Mouse (Mus musculus) Patski (cell line): ENCODE results near the gene Ptprt. TPM values are rescaled to one million over a fixed set of nuclear protein-coding genes. Genes with fewer than 3 reads are reported as not detected.

Experiments
- ATAC-seq: fragments of 100-300 bp; one replicate; pipeline ENCODE4 v1.8.0; 2021
- CTCF ChIA-PET: fragments of 350-600 bp; sonication (Branson Sonifier 250); formaldehyde crosslinking; loops from one replicate; lab custom pipeline; 2022; ENCODE audit warnings: inconsistent platforms; lab: Charles Lee
- POLR2A ChIA-PET: fragments of 350-600 bp; sonication (Branson Sonifier 250); formaldehyde crosslinking; loops from one replicate; lab custom pipeline; 2022; ENCODE audit warnings: antibody characterized with exemption, inconsistent platforms; lab: Charles Lee
- DNase-seq: peaks from one replicate; pipeline ENCODE4 v3.0.0-alpha.2; 2011; ENCODE audit warnings: low read depth, low spot score
- H3K27me3 ChIP-seq: fragments of 371-371 bp; one replicate; pipeline ENCODE4 v1.5.1; 2021
- CTCF ChIP-seq: fragments of 100-300 bp; IDR thresholded peaks from one replicate; pipeline ENCODE4 v1.5.1; 2021
- in situ Hi-C: fragments of 300-500 bp; cut with MboI; formaldehyde crosslinking; loops from 3 replicates; pipeline ENCODE4 v1.11.1; 2018; ENCODE audit warnings: low pct_unique_long_range_greater_than_20kb, mixed read lengths
- polyA plus RNA-seq: library from polyadenylated mRNA; unstranded; gene quantifications from one replicate; pipeline ENCODE4 v1.2.3, GENCODE M21; 2021

Ptprt gene
- polyA plus RNA-seq, 1 experiment from 2014 or later: 0.01 TPM

DNA sequence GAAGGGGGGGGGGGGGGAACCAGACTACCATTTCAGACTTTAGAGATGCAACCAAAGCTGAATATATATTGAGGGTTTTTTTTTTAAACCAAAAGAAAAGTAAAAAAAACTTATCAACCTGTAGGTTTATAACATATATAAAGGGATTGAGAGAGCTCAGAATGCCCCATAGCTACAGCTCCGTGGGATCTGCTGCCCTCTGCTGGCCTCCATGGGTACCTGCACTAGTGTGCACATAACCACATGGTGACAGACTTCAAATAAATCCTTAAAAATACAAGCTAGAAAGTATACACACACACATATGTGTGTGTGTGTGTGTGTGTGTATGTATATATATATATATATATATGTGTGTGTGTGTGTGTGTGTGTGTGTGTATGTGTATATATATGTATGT is 148.9 kb downstream of the Ptprt start:
- in situ Hi-C loops: no loop called here
- ATAC-seq: no peak
- no peak for DNase-seq
- CTCF ChIA-PET: no interaction called here
- peak; percentile 35 for TF ChIP-seq CTCF
- no peaks in the 10 kb centered on the region for H3K27me3 ChIP-seq
- POLR2A ChIA-PET: no interaction called here

DNA sequence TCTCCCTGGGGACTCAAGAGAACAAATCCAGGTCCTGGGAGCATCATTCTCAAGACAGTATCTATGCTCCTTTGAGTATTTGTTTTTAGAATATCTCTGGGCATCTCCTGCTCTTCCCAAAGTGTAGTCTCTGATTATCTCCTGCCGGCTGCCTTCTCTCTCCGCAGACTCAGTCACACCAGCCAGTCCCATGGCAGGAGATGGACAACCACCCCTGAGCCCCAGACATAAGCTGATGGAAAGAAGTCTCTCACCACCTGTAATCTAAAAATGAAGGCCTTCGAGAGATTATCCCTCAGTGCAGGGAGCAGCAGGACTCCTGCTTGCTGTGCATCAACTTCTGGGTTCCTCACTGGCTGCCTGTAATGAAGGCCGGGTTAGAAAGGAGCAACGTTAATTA is 151.9 kb downstream of the Ptprt start:
- ChIA-PET CTCF (no interaction called here), POLR2A (no interaction called here)
- H3K27me3 ChIP-seq: no peaks in the 10 kb centered on the region
- ATAC-seq (no peak), DNase-seq (no peak)
- in situ Hi-C loops: no loop called here
- TF ChIP-seq CTCF: no peak

DNA sequence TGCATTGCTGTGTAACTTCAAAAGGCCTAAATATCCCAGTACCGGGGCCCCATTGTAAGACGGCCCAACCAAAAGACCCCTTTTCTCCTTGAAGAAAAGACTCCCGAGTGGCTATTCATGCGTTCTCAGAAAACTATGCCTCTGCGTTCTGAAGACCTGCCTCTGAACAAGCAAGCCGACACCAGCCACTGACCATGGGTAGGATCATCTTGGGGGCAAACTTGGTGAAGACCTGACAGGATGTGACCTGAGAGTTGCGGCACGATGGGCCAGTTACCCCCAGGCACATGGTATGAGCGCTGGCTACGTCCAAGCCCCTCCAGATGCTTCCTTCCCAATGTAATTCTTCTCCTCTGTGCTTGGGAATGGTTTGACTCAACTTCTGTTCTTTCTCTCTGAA is 153.3 kb downstream of the Ptprt start:
- ChIA-PET POLR2A (no interaction called here), CTCF (no interaction called here)
- in situ Hi-C loops: no loop called here
- no peak for TF ChIP-seq CTCF
- DNase-seq (no peak), ATAC-seq (no peak)
- no peaks in the 10 kb centered on the region for H3K27me3 ChIP-seq

DNA sequence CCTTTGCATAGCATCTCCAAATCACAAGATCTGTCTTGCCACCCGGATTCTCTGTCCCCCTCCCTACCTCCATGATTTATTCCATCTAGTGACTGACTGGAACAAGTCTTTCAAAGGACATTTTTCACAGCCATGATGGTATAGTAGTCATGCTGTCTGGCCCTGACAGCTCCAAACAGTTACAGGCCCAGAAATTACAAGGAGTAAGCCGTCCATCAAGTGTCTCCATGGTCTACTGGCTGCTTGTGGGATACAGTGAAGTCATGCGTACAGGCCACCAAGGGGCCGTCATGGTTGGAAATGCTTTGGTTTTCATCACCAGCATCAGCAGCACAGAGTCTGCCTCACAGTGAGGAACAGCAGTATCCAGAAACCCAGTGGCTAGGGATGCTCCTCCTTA is 156.1 kb downstream of the Ptprt start:
- DNase-seq: no peak
- no peak for TF ChIP-seq CTCF
- in situ Hi-C loops: no loop called here
- ChIA-PET POLR2A (no interaction called here), CTCF (no interaction called here)
- no peak for ATAC-seq
- no peaks in the 10 kb centered on the region for H3K27me3 ChIP-seq

DNA sequence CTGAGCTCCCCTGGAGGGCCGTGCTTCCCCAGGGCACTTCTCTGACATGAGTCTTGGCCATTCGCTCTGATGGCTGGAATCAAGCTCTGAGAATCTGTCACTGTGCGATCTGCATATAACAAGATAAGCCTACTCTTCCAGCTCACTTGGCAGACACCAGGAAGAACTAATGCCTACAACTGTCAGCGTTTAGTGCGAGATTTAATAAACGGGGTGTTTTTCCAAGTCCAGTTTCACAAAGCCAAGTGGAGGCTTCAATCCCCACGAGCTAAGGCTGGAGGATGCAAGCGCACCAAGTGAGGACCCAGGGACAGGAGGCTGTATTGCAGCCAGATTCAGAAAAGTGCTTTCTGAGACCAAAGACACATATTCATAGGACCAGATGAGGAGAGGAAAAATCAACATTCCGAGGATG is 161.4 kb downstream of the Ptprt start:
- ATAC-seq (no peak), DNase-seq (no peak)
- POLR2A ChIA-PET: no interaction called here
- CTCF ChIA-PET: no interaction called here
- in situ Hi-C loops: no loop called here
- TF ChIP-seq CTCF: no peak
- no peaks in the 10 kb centered on the region for H3K27me3 ChIP-seq

DNA sequence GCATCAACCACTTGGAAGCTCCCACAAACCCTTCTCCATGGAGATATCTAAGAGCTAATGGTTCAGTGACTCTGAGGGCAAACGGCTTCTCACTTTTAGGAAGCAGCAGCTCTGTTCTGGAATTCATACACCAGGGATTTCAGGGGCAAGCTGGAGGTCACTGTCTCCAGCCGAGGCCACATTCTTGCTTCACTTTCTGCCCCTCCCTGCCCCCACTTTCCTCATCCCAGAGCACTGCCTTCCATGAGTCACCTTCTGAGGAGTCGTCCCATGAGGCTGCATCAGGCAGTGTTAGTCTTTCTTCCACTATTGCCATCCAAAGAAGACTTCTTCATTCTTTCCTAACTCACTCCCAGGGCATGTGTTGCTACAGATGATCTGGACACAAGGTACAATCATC is 162.8 kb downstream of the Ptprt start:
- ChIA-PET CTCF (no interaction called here), POLR2A (no interaction called here)
- H3K27me3 ChIP-seq: no peaks in the 10 kb centered on the region
- no peak for TF ChIP-seq CTCF
- DNase-seq (no peak), ATAC-seq (no peak)
- in situ Hi-C loops: no loop called here

DNA sequence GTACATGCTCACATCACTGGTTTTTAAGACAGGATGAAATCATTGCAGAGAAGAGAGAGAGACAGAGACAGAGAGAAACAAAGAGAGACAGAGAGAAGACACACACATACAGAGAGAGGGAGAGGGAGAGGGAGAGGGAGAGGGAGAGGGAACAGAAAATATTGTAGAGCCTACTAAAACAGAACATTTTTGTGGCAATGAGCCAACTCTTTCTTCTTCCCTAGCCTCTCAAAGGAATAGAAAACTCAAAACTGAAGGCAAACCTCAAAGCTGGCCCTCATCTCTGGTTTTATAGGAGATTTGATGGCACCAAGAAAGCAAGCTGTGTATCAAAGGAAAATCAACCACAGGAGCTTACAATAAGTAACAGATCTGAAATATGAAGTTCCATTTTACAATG is 176.9 kb downstream of the Ptprt start:
- DNase-seq (no peak), ATAC-seq (no peak)
- TF ChIP-seq CTCF: no peak
- in situ Hi-C loops: no loop called here
- H3K27me3 ChIP-seq: no peaks in the 10 kb centered on the region
- ChIA-PET CTCF (interaction anchor here (0.8 kb wide), 1 partner anchor 11 kb away, joined by 3 read pairs; no protein-coding TSS in a partner anchor), POLR2A (no interaction called here)

DNA sequence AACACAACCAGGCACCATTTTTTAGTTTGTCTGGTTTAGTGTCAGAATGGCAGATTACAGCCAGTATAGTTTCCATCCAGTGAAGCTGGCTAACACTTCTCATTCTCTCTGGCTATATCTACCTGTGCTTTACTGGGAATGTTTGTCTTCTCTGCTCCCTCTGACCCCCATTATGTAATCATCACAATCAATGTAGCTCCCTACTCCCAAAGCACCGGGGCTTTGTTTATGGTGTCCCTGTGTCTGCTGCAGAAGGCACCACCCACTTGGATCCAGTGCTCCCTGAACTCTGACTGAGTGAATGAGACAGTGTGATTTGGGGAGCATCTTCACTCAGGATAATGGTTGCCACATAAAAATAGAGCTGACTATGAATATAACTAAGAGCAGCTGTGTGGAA is 217.8 kb downstream of the Ptprt start:
- DNase-seq (no peak), ATAC-seq (no peak)
- CTCF ChIA-PET: interaction anchor here (1.4 kb wide), 1 partner anchor 22 kb away, joined by 3 read pairs; no protein-coding TSS in a partner anchor
- in situ Hi-C loops: no loop called here
- no peaks in the 10 kb centered on the region for H3K27me3 ChIP-seq
- no peak for TF ChIP-seq CTCF
- POLR2A ChIA-PET: no interaction called here

DNA sequence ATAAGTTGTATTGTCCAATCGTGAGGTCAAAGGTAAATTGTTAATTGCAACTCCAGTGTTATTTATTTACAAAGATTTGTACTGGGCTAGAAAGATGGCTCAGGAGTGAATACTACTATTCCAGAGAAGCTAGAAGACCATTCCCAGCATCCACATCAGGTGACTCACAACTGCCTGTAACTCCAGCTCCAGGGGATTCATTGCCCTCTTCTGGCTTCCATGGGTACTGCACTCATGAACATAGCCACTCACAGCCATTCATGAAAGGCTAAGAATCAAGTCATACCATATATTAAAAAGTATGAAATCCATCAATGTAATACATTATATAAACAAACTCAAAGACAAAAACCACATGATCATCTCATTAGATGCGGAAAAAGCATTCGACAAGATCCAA is 224.3 kb downstream of the Ptprt start:
- CTCF ChIA-PET: no interaction called here
- TF ChIP-seq CTCF: peak; percentile 51
- ATAC-seq (no peak), DNase-seq (no peak)
- H3K27me3 ChIP-seq: no peaks in the 10 kb centered on the region
- in situ Hi-C loops: no loop called here
- POLR2A ChIA-PET: no interaction called here

DNA sequence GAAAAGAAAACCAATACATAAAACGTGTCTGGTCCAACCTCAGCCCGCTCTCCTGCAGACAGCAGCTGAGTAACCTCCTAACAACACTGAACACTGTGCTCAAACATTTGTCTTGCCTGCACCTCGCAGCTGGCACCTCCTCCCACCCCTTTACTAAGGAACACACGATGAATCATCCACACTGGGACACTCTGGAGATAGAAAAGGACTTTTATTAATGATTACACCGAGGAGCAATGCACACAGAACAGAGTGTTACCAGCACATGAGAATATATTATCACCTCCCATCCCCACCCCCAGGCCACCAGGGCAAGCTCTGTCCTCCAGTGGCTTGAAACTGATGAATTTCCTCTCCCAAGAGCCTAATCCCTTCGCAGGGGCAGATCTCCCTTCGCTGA is 230.8 kb downstream of the Ptprt start:
- ChIA-PET CTCF (no interaction called here), POLR2A (no interaction called here)
- DNase-seq: no peak
- in situ Hi-C loops: no loop called here
- H3K27me3 ChIP-seq: no peaks in the 10 kb centered on the region
- no peak for TF ChIP-seq CTCF
- peak; percentile 86 for ATAC-seq

DNA sequence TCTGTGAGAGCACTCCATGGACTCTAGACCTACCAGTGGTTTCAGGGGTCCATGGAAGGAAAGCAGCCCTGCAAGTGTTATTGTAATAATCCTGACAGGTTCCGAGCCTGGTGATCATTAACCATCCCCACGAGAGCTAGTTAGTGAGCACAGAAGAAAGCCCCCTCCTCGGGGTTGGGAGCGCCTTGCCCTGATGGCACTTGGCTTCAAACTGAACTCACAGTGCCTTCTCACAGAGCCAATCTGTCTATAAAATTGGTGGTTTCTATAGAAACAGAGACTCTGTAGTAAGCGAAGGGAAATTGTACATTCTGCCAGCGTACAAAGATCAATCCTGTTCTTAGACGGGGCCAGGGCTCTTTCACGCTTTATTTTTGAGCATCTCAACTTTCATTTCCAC is 234.8 kb downstream of the Ptprt start:
- ATAC-seq (no peak), DNase-seq (no peak)
- TF ChIP-seq CTCF: no peak
- POLR2A ChIA-PET: no interaction called here
- no peaks in the 10 kb centered on the region for H3K27me3 ChIP-seq
- CTCF ChIA-PET: no interaction called here
- in situ Hi-C loops: no loop called here

DNA sequence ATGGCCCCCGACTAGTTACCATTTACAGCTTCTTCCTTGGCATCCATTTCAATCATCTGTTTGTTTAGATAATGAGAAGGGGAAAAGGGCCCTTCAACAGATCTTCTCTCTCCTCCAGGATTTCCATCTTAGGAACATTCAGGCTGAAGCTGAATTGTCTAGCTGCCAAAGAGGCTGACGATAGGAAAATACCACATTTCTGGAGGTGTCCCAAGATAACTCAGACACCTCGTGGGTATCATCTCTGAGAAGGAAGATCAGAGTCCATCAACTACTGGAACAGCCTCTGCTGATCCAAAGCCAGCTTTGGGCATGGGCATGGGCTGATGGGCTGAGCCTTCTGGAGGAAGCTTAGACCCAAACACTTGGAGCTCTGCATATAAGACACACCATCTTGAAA is 242.8 kb downstream of the Ptprt start:
- ChIA-PET POLR2A (no interaction called here), CTCF (no interaction called here)
- TF ChIP-seq CTCF: no peak
- no peak for ATAC-seq
- no peaks in the 10 kb centered on the region for H3K27me3 ChIP-seq
- in situ Hi-C loops: no loop called here
- DNase-seq: no peak
